Mouse (Mus musculus): ENCODE data around the gene Bhmt. TPM values are rescaled to one million over a fixed set of nuclear protein-coding genes. Genes with fewer than 3 reads are reported as not detected.

Gene Bhmt
- 5.1 and 5.7 TPM in 2 replicates for polyA plus RNA-seq (2015; fragmentation: Nextera tagmentation; extraction: Ambion mirVana)

DNA sequence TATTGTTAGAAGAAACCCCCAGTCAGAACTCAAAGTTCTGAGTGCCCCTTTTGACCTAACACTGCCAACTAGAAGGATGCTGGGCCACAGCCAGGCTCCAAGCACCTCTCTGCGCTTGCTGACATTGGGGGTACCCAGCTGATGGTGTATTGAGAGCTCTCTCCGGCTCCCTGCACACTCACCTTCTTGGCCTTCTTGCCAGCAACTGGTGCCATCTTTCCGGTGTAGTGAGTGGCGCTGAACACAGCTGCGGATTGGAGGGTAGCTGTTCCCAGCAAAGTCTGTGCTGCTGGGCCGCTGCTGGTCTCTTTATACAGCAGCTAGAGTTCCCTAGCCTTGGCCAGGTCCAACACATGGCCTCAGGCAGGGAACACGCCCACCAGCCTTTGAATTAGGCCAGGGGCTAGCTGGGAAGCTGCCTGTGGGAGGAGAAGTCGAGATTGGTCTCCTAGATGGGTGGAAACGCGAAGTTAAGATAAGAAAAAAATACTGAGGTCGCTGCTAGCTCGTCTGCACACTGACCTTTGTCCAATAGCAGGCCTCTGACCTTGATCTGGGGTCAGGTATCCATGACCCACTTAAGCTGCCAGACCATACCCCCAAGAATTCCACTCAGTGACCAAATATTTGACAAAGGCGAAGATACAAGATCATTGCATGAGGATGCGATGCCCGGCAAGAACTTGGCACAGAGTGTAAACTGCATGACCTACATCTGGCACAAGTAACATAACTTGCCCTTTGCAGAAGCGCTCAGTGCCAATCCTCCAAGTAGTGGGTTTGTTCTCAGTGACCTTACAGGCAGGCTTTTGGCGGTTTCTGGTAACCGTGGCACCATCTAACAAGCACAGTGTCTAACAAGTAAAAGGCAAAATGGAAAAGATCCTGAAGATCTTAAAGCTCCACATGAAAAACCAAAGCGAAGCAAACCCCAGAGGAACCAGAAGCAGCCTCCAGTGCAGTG is at the start of gene Bhmt:
Bhmt (minus strand) TSS at position 680 of the 964 bp plus-strand sequence.
- H3K9me3 ChIP-seq (replicated peaks; ENCODE audit: control insufficient read depth, low read length), result no peaks in the 10 kb centered on the region
- no peaks in the 10 kb centered on the region for H3K27me3 ChIP-seq (ENCODE audit: control insufficient read depth, insufficient read depth, low read length)
- H3K9ac ChIP-seq (ENCODE audit: low read length), result no peak within 1 kb of the TSS
- H3K4me1 ChIP-seq (ENCODE audit: control insufficient read depth, insufficient read depth, low read length), result no peaks in the 10 kb centered on the region
- ATAC-seq (ENCODE audit: insufficient read depth, low FRiP score), result no peak
- H3K4me2 ChIP-seq (ENCODE audit: low read depth, low read length), result no peak within 1 kb of the TSS
- no peaks in the 10 kb centered on the region for H3K36me3 ChIP-seq (ENCODE audit: control insufficient read depth, insufficient read depth, low read length)
- no peak within 1 kb of the TSS for H3K27ac ChIP-seq (ENCODE audit: low read length)
- H3K4me3 ChIP-seq (replicated peaks; ENCODE audit: low read length), result no peak within 1 kb of the TSS
- WGBS, result 66% methylated on average over 19 of the region's 19 CpGs

DNA sequence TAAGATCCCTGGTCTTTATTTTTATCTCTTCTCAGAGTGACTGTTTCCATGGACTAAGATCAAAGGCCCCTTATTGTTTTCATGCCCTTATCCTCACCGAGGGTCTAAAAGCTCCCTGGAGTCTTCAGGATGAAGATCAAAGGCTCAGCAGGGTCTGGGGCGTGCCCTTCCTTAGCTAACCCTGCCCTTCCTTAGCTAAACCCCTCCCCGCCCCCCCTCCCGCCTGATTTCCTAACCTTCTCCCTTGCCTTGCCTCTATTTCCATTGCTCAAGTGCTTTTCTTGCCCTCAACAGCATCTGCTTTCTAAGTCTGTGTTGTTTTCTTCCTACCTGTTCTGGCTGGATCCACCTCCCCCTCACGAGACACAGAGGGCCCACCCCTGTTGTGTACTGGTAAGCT is 49.6 kb upstream of the Bhmt start:
- Histone ChIP-seq H3K4me2 (ENCODE audit: low read depth, low read length) (no peak overlapping the region), H3K36me3 (ENCODE audit: control insufficient read depth, insufficient read depth, low read length) (no peaks in the 10 kb centered on the region), H3K27ac (ENCODE audit: low read length) (no peak overlapping the region), H3K27me3 (ENCODE audit: control insufficient read depth, insufficient read depth, low read length) (no peaks in the 10 kb centered on the region), H3K9me3 (replicated peaks; ENCODE audit: control insufficient read depth, low read length) (no peaks in the 10 kb centered on the region), H3K9ac (ENCODE audit: low read length) (no peak overlapping the region), H3K4me1 (ENCODE audit: control insufficient read depth, insufficient read depth, low read length) (no peaks in the 10 kb centered on the region), H3K4me3 (replicated peaks; ENCODE audit: low read length) (no peak overlapping the region)
- ATAC-seq (ENCODE audit: insufficient read depth, low FRiP score), result no peak
- 27% methylated on average over 5 of the region's 5 CpGs for WGBS

DNA sequence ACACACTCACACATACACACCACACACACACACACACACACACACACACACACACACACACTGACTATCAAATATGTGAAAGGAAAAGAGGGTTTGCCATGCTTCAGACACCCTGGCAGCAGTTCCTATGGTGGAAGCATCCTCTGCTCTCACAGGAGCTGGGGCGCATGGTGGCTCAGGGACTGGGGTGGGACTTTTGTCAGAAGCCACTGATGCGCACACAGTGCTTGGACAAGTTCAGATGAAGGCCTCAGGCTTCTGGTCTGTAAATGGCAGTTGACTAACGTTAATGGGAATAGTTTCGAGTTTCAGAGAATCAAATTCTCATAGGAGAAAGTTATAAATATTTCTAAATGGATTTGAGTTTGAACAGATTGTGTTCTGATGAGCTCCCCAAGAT is 47.5 kb upstream of the Bhmt start:
- Histone ChIP-seq H3K4me3 (replicated peaks; ENCODE audit: low read length) (no peak overlapping the region), H3K36me3 (ENCODE audit: control insufficient read depth, insufficient read depth, low read length) (no peaks in the 10 kb centered on the region), H3K9ac (ENCODE audit: low read length) (no peak overlapping the region), H3K4me1 (ENCODE audit: control insufficient read depth, insufficient read depth, low read length) (no peaks in the 10 kb centered on the region), H3K27me3 (ENCODE audit: control insufficient read depth, insufficient read depth, low read length) (no peaks in the 10 kb centered on the region), H3K27ac (ENCODE audit: low read length) (no peak overlapping the region), H3K4me2 (ENCODE audit: low read depth, low read length) (no peak overlapping the region), H3K9me3 (replicated peaks; ENCODE audit: control insufficient read depth, low read length) (no peaks in the 10 kb centered on the region)
- WGBS, result 78% methylated on average over 4 of the region's 4 CpGs
- ATAC-seq (ENCODE audit: insufficient read depth, low FRiP score), result no peak

DNA sequence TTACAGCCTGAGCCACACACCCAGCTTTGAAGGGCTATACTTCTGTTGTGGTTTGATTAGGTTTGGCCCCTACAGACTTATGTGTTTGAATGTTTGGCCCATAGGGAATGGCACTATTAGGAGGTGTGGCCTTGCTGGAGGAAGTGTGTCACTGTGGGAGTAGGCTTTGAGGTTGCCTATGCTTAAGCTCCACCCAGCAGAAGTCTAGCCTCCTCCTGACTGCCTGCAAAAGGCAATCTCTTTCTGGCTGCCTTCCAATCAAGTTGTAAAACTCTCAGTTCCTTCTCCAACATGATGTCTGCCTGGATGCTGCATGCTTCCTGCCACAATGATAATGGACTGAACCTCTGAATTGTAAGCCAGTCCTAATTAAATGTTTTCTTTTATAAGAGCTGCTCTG is 45.6 kb upstream of the Bhmt start:
- no peak overlapping the region for H3K9ac ChIP-seq (ENCODE audit: low read length)
- H3K4me3 ChIP-seq (replicated peaks; ENCODE audit: low read length), result no peak overlapping the region
- H3K4me2 ChIP-seq (ENCODE audit: low read depth, low read length), result no peak overlapping the region
- no peaks in the 10 kb centered on the region for H3K27me3 ChIP-seq (ENCODE audit: control insufficient read depth, insufficient read depth, low read length)
- no peaks in the 10 kb centered on the region for H3K9me3 ChIP-seq (replicated peaks; ENCODE audit: control insufficient read depth, low read length)
- no peak for ATAC-seq (ENCODE audit: insufficient read depth, low FRiP score)
- no peak overlapping the region for H3K27ac ChIP-seq (ENCODE audit: low read length)
- H3K4me1 ChIP-seq (ENCODE audit: control insufficient read depth, insufficient read depth, low read length), result no peaks in the 10 kb centered on the region
- no peaks in the 10 kb centered on the region for H3K36me3 ChIP-seq (ENCODE audit: control insufficient read depth, insufficient read depth, low read length)

DNA sequence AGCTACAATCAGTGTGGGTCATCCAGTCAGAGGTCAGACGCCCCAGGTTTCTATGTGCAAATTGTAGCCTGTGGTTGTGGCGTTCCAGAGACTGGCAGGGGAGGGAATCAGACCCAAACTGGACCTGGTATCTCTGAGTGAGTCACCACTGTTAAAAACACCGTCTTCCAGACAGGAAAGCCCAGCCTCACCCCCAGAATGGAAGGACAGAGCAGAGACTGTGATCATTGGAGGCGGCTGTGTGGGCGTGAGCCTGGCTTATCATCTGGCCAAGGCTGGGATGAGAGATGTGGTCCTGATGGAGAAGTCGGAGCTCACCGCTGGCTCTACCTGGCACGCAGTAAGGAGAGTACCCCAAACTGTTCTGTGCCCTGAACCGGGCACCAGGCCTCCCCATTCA is 39.1 kb upstream of the Bhmt start:
- no peaks in the 10 kb centered on the region for H3K9me3 ChIP-seq (replicated peaks; ENCODE audit: control insufficient read depth, low read length)
- 70% methylated on average over 9 of the region's 9 CpGs for WGBS
- no peaks in the 10 kb centered on the region for H3K4me1 ChIP-seq (ENCODE audit: control insufficient read depth, insufficient read depth, low read length)
- ATAC-seq (ENCODE audit: insufficient read depth, low FRiP score), result no peak
- no peak overlapping the region for H3K9ac ChIP-seq (ENCODE audit: low read length)
- H3K4me2 ChIP-seq (ENCODE audit: low read depth, low read length), result no peak overlapping the region
- no peaks in the 10 kb centered on the region for H3K36me3 ChIP-seq (ENCODE audit: control insufficient read depth, insufficient read depth, low read length)
- no peak overlapping the region for H3K4me3 ChIP-seq (replicated peaks; ENCODE audit: low read length)
- H3K27ac ChIP-seq (ENCODE audit: low read length), result no peak overlapping the region
- H3K27me3 ChIP-seq (ENCODE audit: control insufficient read depth, insufficient read depth, low read length), result no peaks in the 10 kb centered on the region; the same call in 1 of the 2 replicates

DNA sequence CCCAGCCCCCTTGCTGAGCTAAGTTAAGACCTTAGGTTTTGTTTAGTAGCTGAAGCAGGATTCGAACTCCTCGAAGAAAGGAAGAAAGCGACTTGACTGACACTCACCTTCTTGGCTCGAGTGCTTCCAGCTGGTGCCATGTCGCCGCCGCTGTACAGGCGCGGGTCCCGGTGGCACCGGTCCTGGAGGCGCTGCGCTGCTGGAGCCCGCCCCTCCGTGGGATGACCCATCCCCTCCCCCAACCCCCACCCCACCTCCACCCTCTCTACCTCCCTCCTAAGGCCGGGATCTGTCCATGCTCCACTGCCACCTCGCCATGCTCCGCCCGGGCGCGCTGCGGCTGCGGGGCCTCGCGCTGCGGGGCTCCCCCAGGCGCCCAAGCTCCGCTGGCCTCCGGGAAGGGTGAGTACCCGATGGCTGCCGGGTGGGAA is 36.4 kb upstream of the Bhmt start, which contains the start of the genes Bhmt2 and Dmgdh:
Bhmt2 (minus strand) TSS at position 172 of the 431 bp plus-strand sequence.
Dmgdh (plus strand) TSS at position 303 of the 431 bp plus-strand sequence.
- H3K9ac ChIP-seq (ENCODE audit: low read length), result no peak within 1 kb of the TSS

DNA sequence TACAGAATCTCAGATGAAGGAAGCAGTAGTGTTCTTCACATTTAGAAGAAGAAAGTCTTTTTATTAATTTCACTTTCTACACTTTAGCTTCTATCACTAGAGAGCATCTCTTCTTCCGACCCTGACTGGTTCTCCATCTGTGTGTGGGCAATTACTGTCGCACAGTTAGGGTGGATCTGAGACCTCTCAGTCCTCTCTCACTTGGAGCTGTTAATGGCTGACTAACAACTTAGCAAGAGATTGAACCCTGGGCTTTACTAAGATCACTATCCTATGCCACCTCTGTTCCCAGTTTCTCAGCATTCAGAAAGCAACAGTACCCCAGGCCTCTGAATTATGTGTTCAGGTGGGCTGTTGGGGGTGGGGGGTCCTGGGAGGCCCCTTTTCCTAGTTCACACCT is 35.5 kb upstream of the Bhmt start:
- no peak for ATAC-seq (ENCODE audit: insufficient read depth, low FRiP score)

More for the DNA sequence above, 36.4 kb upstream of the Bhmt start, which contains the start of the genes Bhmt2 and Dmgdh:
- no peak for ATAC-seq (ENCODE audit: insufficient read depth, low FRiP score)
- Histone ChIP-seq H3K27me3 (ENCODE audit: control insufficient read depth, insufficient read depth, low read length) (no peaks in the 10 kb centered on the region; the same call in 1 of the 2 replicates), H3K9me3 (replicated peaks; ENCODE audit: control insufficient read depth, low read length) (no peaks in the 10 kb centered on the region), H3K4me2 (ENCODE audit: low read depth, low read length) (peak within 1 kb of the TSS; percentile 36), H3K27ac (ENCODE audit: low read length) (no peak within 1 kb of the TSS), H3K4me1 (ENCODE audit: control insufficient read depth, insufficient read depth, low read length) (no peaks in the 10 kb centered on the region), H3K4me3 (replicated peaks; ENCODE audit: low read length) (peak within 1 kb of the TSS; percentile 16; the same call in 1 of the 2 replicates), H3K36me3 (ENCODE audit: control insufficient read depth, insufficient read depth, low read length) (no peaks in the 10 kb centered on the region)
- WGBS, result 5% methylated on average over 28 of the region's 31 CpGs

DNA sequence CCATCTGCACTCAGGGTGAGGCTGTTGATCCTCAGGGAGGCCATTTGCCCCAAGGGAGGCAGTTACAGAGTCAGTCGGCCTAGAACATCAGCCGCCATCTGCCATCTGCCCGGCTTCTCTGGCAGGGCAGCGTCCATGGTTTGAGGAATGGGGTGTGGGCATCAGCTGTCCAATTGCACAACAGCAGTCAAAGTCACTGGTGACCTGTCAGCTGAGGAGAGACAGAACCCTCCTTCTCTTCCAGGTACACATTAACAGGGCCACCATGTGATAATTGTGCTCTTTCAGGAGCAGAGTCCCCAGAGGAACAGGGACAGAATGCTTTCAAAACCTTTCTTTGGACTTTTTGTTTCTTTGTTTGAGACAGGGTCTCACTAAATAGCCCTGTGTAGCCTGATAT is 34.6 kb upstream of the Bhmt start:
- no peak overlapping the region for H3K4me2 ChIP-seq (ENCODE audit: low read depth, low read length)
- H3K27ac ChIP-seq (ENCODE audit: low read length), result no peak overlapping the region
- WGBS, result 88% methylated on average over 4 of the region's 4 CpGs
- no peaks in the 10 kb centered on the region for H3K36me3 ChIP-seq (ENCODE audit: control insufficient read depth, insufficient read depth, low read length)
- no peak overlapping the region for H3K9ac ChIP-seq (ENCODE audit: low read length)
- H3K4me1 ChIP-seq (ENCODE audit: control insufficient read depth, insufficient read depth, low read length), result no peaks in the 10 kb centered on the region
- H3K9me3 ChIP-seq (replicated peaks; ENCODE audit: control insufficient read depth, low read length), result no peaks in the 10 kb centered on the region
- H3K4me3 ChIP-seq (replicated peaks; ENCODE audit: low read length), result no peak overlapping the region
- ATAC-seq (ENCODE audit: insufficient read depth, low FRiP score), result no peak
- no peaks in the 10 kb centered on the region; the same call in 1 of the 2 replicates for H3K27me3 ChIP-seq (ENCODE audit: control insufficient read depth, insufficient read depth, low read length)

More for the DNA sequence above, 35.5 kb upstream of the Bhmt start:
- no peak overlapping the region for H3K4me2 ChIP-seq (ENCODE audit: low read depth, low read length)
- H3K27ac ChIP-seq (ENCODE audit: low read length), result no peak overlapping the region
- no peaks in the 10 kb centered on the region for H3K4me1 ChIP-seq (ENCODE audit: control insufficient read depth, insufficient read depth, low read length)
- H3K27me3 ChIP-seq (ENCODE audit: control insufficient read depth, insufficient read depth, low read length), result no peaks in the 10 kb centered on the region; the same call in 1 of the 2 replicates
- no peak overlapping the region for H3K9ac ChIP-seq (ENCODE audit: low read length)
- no peaks in the 10 kb centered on the region for H3K9me3 ChIP-seq (replicated peaks; ENCODE audit: control insufficient read depth, low read length)
- WGBS, result 64% methylated on average over 2 of the region's 2 CpGs
- no peaks in the 10 kb centered on the region for H3K36me3 ChIP-seq (ENCODE audit: control insufficient read depth, insufficient read depth, low read length)
- H3K4me3 ChIP-seq (replicated peaks; ENCODE audit: low read length), result no peak overlapping the region

DNA sequence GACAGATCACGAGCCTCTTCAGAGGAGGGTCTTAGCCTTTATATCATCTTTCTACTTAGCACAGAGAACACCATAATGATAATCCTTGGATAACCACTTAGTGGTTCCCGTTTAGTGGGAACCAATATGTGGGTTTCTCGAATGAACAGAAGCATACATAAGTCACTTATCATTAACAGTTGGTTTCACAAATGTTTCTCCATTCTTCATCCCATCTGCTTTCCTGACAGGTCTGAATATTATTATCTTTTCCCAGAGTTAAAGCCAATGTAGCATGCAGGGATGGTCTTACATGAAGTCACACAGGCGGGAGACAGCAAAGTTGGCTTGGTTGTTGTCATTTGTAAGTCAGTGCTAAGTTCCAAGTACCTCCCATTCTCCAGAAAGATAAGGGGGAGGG is 29.8 kb upstream of the Bhmt start:
- H3K4me1 ChIP-seq (ENCODE audit: control insufficient read depth, insufficient read depth, low read length), result no peaks in the 10 kb centered on the region
- no peak overlapping the region for H3K4me3 ChIP-seq (replicated peaks; ENCODE audit: low read length)
- no peaks in the 10 kb centered on the region for H3K9me3 ChIP-seq (replicated peaks; ENCODE audit: control insufficient read depth, low read length)
- no peaks in the 10 kb centered on the region for H3K27me3 ChIP-seq (ENCODE audit: control insufficient read depth, insufficient read depth, low read length)
- no peak overlapping the region for H3K9ac ChIP-seq (ENCODE audit: low read length)
- no peak overlapping the region for H3K4me2 ChIP-seq (ENCODE audit: low read depth, low read length)
- no peaks in the 10 kb centered on the region for H3K36me3 ChIP-seq (ENCODE audit: control insufficient read depth, insufficient read depth, low read length)
- no peak for ATAC-seq (ENCODE audit: insufficient read depth, low FRiP score)
- WGBS, result 86% methylated on average over 4 of the region's 4 CpGs
- H3K27ac ChIP-seq (ENCODE audit: low read length), result no peak overlapping the region

All from stomach, embryonic 16.5 days (tissue).